Mouse (Mus musculus) thymus, postnatal 14 days (tissue): ENCODE data around the gene Vmn1r203.
"Not testable (repeated sequence)": the region's sequence is repeated elsewhere in the genome, so short reads cannot be mapped to it uniquely, and the experiment has no call there.

Experiments used
- DNase-seq: peaks from one replicate; pipeline ENCODE4 v3.0.0; 2021

The Vmn1r203 gene

GRCm38 (mm10) chr13:22517814-22518213 is at the start of gene Vmn1r203:
Vmn1r203 (plus strand) TSS chr13:22518114.
- DNase-seq = no peak

GRCm38 (mm10) chr13:22471623-22472022 is 46.3 kb upstream of the Vmn1r203 start, which contains the start of gene Vmn1r201:
Vmn1r201 (plus strand) TSS chr13:22471923.
- no peak for DNase-seq

- no peak for DNase-seq
Observed at GRCm38 (mm10) chr13:22502431-22502830, 15.5 kb upstream of the Vmn1r203 start.

DNA sequence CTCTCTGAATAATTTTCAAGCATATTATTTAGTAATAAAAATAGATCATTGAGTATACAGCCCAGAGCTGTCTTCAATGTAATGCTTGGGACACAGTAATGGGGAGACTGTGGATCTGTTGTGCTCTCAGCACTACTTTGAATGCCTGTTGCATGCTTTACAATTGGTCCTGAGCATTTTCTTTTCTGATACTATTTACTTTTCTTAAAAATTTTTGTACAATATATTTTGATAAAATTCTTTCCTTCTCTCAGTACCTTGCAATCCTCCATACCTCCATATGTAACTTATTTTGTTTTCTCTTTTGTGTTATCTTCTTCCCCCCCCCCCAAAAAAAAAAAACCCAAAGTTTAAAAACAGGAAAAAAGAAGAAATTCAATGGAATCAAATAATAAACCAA is 12.6 kb upstream of the Vmn1r203 start, which contains the start of gene Vmn1r202:
TSS of gene Vmn1r202 (minus strand) at position 101 of the 400 bp plus-strand sequence.
- DNase-seq = no peak

- not testable (repeated sequence) for DNase-seq
Observed at GRCm38 (mm10) chr13:22552898-22553297, 35.0 kb downstream of the Vmn1r203 start, which contains the start of gene Vmn1r204. Vmn1r204 (plus strand) TSS chr13:22553198.

GRCm38 (mm10) chr13:22574911-22575310 is 57.0 kb downstream of the Vmn1r203 start:
- DNase-seq = not testable (repeated sequence)
